Mouse (Mus musculus): ENCODE measurements around the gene Macrod1. TPM values are rescaled to one million over a fixed set of nuclear protein-coding genes. Genes with fewer than 3 reads are reported as not detected.

Macrod1 gene
- polyA plus RNA-seq, 1 experiment from 2014 or later: 5.3 TPM

GRCm38 (mm10) chr19:7125526-7126156, 69.0 kb downstream of the Macrod1 start:
- no peak for ATAC-seq (ENCODE audit: low FRiP score)
- peaks cover 51% of the 10 kb centered on the region for H3K4me1 ChIP-seq
- no peaks in the 10 kb centered on the region for H3K36me3 ChIP-seq (replicated peaks)
- no peaks in the 10 kb centered on the region for H3K9me3 ChIP-seq
- no peak overlapping the region for H3K4me2 ChIP-seq
- no peak overlapping the region for H3K4me3 ChIP-seq (replicated peaks)
- H3K9ac ChIP-seq: no peak overlapping the region
- H3K27me3 ChIP-seq: peaks cover 22% of the 10 kb centered on the region
- H3K27ac ChIP-seq: no peak overlapping the region
- 87% methylated on average over 4 of the region's 4 CpGs for WGBS

- Histone ChIP-seq H3K36me3 (replicated peaks) (no peaks in the 10 kb centered on the region), H3K4me2 (no peak overlapping the region), H3K9me3 (no peaks in the 10 kb centered on the region), H3K27me3 (peaks cover 27% of the 10 kb centered on the region), H3K4me3 (replicated peaks) (no peak overlapping the region), H3K9ac (no peak overlapping the region), H3K27ac (no peak overlapping the region), H3K4me1 (peaks cover 47% of the 10 kb centered on the region)
- WGBS: 85% methylated on average over 1 of the region's 1 CpGs
- ATAC-seq (ENCODE audit: low FRiP score): no peak
These were observed 69.6 kb downstream of the Macrod1 start for GRCm38 (mm10) chr19:7126209-7126608.

DNA sequence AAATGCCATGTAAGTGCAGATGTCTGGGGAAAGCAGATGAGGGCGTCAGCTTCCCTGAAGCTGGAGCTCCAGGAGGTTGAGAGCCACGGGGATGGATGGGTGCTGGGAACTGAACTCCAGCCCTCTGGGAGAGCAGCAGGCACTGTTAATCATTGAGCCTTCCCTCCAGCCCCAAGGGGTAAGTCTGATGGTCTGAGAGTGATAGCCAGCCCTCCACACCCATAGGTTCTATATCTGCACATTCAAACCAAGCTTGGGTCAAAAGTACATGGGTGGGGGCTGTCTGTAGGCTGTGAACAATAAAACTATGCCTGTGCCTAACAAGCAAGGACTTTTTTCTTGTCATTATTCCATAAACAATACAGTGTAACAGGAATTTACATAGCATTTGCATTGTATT, 70.3 kb downstream of the Macrod1 start:
- no peak overlapping the region for H3K27ac ChIP-seq
- H3K27me3 ChIP-seq: peaks cover 33% of the 10 kb centered on the region
- H3K4me1 ChIP-seq: peaks cover 46% of the 10 kb centered on the region
- no peaks in the 10 kb centered on the region for H3K9me3 ChIP-seq
- WGBS: 75% methylated on average over 2 of the region's 2 CpGs
- no peak overlapping the region for H3K9ac ChIP-seq
- no peaks in the 10 kb centered on the region for H3K36me3 ChIP-seq (replicated peaks)
- no peak for ATAC-seq (ENCODE audit: low FRiP score)
- H3K4me3 ChIP-seq (replicated peaks): no peak overlapping the region
- no peak overlapping the region for H3K4me2 ChIP-seq

- Histone ChIP-seq H3K36me3 (replicated peaks) (no peaks in the 10 kb centered on the region), H3K27ac (peak overlapping the region; percentile 54), H3K4me1 (peaks cover 43% of the 10 kb centered on the region), H3K4me3 (replicated peaks) (no peak overlapping the region), H3K27me3 (peaks cover 37% of the 10 kb centered on the region), H3K9ac (peak overlapping the region; percentile 38; the same call in 1 of the 2 replicates), H3K4me2 (no peak overlapping the region), H3K9me3 (no peaks in the 10 kb centered on the region)
- WGBS: 40% methylated on average over 19 of the region's 19 CpGs
- ATAC-seq (ENCODE audit: low FRiP score): peak; percentile 51
These were observed 72.2 kb downstream of the Macrod1 start for GRCm38 (mm10) chr19:7128551-7129475.

DNA sequence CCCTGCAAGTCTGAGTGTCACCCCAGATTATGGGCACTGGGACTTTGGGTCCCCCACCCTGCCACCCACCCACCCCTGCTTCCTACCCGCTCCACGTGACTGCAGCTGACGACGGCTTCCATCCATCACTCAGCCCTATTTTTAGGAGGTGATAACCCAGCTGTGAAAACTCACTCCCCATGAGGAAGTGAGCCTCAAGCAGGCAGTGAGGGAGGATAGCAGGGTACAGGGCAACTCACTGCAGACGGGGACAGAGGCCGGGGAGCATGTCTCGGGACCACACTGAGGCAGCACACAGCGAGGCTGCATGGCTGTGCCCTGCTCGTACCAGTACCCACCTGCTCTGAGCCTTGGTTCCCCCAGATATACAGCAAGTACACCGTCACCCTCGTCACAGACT, 73.7 kb downstream of the Macrod1 start:
- ATAC-seq (ENCODE audit: low FRiP score): no peak
- WGBS: 80% methylated on average over 11 of the region's 11 CpGs
- Histone ChIP-seq H3K4me1 (peaks cover 58% of the 10 kb centered on the region), H3K4me3 (replicated peaks) (no peak overlapping the region), H3K9ac (no peak overlapping the region), H3K36me3 (replicated peaks) (no peaks in the 10 kb centered on the region), H3K9me3 (no peaks in the 10 kb centered on the region), H3K27me3 (peaks cover 37% of the 10 kb centered on the region), H3K27ac (no peak overlapping the region), H3K4me2 (no peak overlapping the region)

DNA sequence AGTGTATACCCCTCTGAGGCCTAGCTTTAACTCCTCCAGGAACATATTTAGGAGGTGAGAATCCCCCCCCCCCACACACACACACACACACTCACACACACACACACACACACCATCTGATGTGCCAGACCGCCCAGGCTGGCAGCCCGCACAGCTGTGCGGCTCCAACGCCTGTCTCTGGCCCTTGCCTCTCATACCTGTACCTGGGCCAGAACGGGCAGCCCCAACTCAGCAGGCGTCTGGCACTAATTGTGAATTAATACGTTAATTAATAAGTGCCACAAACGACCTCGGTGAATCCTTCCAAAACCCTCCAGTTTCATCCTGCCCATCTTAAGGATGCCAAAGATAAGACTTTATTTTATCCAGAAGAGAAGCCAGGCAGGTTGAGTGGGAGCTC, 76.8 kb downstream of the Macrod1 start:
- 77% methylated on average over 9 of the region's 9 CpGs for WGBS
- peaks cover 85% of the 10 kb centered on the region for H3K4me1 ChIP-seq
- H3K4me2 ChIP-seq: no peak overlapping the region
- 0 out of 2 replicates have a peak overlapping the region, but pooled peaks have one; percentile 46 for H3K27ac ChIP-seq
- ATAC-seq (ENCODE audit: low FRiP score): no peak
- no peak overlapping the region for H3K9ac ChIP-seq
- H3K27me3 ChIP-seq: peaks cover 43% of the 10 kb centered on the region
- no peaks in the 10 kb centered on the region for H3K9me3 ChIP-seq
- no peaks in the 10 kb centered on the region for H3K36me3 ChIP-seq (replicated peaks)
- H3K4me3 ChIP-seq (replicated peaks): no peak overlapping the region

DNA sequence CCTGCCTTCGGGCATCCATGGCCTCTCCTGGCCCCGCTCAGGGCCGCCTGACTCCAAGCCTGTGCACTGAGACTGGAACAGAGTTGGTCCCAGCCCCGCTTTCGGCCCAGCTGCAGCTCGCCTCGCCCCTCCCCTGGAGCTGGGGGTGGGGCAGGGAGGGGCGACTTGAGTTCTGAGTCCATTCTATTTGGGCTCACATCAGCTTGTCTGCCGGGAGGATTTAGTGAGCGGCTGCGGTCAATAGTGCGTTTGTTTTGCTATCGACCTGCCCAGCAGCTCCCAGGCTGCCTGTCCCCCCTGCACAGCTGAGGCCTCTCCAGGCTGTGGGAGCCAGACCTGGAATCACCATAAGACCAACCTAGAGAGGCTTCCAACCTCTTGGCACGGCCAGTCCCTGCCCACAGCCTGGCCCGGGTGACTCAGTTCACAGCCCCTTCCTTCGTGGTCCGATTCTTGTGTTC, 78.1 kb downstream of the Macrod1 start:
- no peak overlapping the region for H3K9ac ChIP-seq
- H3K36me3 ChIP-seq (replicated peaks): no peaks in the 10 kb centered on the region
- H3K4me1 ChIP-seq: peaks cover 84% of the 10 kb centered on the region
- H3K27ac ChIP-seq: peak overlapping the region; percentile 79
- no peak overlapping the region; the same call in 1 of the 2 replicates for H3K4me3 ChIP-seq (replicated peaks)
- ATAC-seq (ENCODE audit: low FRiP score): peak; percentile 60; the same call in 1 of the 2 replicates
- H3K27me3 ChIP-seq: peaks cover 41% of the 10 kb centered on the region
- H3K4me2 ChIP-seq: peak overlapping the region; percentile 27; the same call in 1 of the 2 replicates
- WGBS: 10% methylated on average over 17 of the region's 17 CpGs
- no peaks in the 10 kb centered on the region for H3K9me3 ChIP-seq

GRCm38 (mm10) chr19:7135525-7135924, 78.9 kb downstream of the Macrod1 start:
- Histone ChIP-seq H3K27ac (peak overlapping the region; percentile 79), H3K9ac (no peak overlapping the region), H3K36me3 (replicated peaks) (no peaks in the 10 kb centered on the region), H3K4me1 (peaks cover 84% of the 10 kb centered on the region), H3K4me3 (replicated peaks) (no peak overlapping the region), H3K9me3 (no peaks in the 10 kb centered on the region), H3K27me3 (peaks cover 36% of the 10 kb centered on the region), H3K4me2 (0 out of 2 replicates have a peak overlapping the region, but pooled peaks have one; percentile 17)
- 7% methylated on average over 9 of the region's 9 CpGs for WGBS
- peak; percentile 31 for ATAC-seq (ENCODE audit: low FRiP score)

DNA sequence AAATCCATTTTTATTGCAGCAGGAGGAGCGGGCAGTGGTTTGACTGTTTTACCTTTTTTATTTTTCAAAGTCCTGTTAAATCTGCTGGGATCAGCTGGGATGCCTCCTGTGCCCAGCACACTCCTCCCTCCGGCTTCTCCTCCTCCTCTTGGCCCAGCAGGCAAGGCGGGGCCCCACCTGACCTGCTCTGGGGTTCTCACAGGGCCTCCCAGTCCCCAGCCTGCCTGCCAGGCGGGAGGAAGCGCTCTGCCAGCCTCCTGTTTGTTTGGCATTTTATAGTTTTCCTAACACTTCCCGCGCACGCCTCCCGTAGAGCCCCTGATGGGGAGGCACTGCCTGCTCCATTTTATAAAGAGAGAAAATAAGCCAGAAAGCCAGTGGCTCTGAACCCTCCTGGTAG, 79.4 kb downstream of the Macrod1 start:
- Histone ChIP-seq H3K27me3 (peaks cover 33% of the 10 kb centered on the region), H3K4me3 (replicated peaks) (no peak overlapping the region), H3K27ac (peak overlapping the region; percentile 79), H3K36me3 (replicated peaks) (no peaks in the 10 kb centered on the region), H3K4me1 (peaks cover 89% of the 10 kb centered on the region), H3K9ac (no peak overlapping the region), H3K4me2 (no peak overlapping the region; the same call in 1 of the 2 replicates), H3K9me3 (no peaks in the 10 kb centered on the region)
- WGBS: 9% methylated on average over 9 of the region's 9 CpGs
- no peak; the same call in 1 of the 2 replicates for ATAC-seq (ENCODE audit: low FRiP score)

GRCm38 (mm10) chr19:7136714-7137498, 80.3 kb downstream of the Macrod1 start:
- Histone ChIP-seq H3K36me3 (replicated peaks) (no peaks in the 10 kb centered on the region), H3K9ac (no peak overlapping the region), H3K4me3 (replicated peaks) (no peak overlapping the region), H3K4me2 (no peak overlapping the region), H3K27me3 (peaks cover 29% of the 10 kb centered on the region), H3K9me3 (no peaks in the 10 kb centered on the region), H3K4me1 (peaks cover 93% of the 10 kb centered on the region), H3K27ac (peak overlapping the region; percentile 79; the same call in 1 of the 2 replicates)
- 42% methylated on average over 14 of the region's 14 CpGs for WGBS
- ATAC-seq (ENCODE audit: low FRiP score): no peak

- Histone ChIP-seq H3K4me3 (replicated peaks) (no peak overlapping the region), H3K27ac (peak overlapping the region; percentile 61), H3K9me3 (no peaks in the 10 kb centered on the region), H3K4me2 (no peak overlapping the region), H3K9ac (0 out of 2 replicates have a peak overlapping the region, but pooled peaks have one; percentile 21), H3K4me1 (peaks cover 99% of the 10 kb centered on the region), H3K27me3 (peaks cover 31% of the 10 kb centered on the region; the same call in 1 of the 2 replicates), H3K36me3 (replicated peaks) (no peaks in the 10 kb centered on the region)
- 52% methylated on average over 14 of the region's 14 CpGs for WGBS
- no peak for ATAC-seq (ENCODE audit: low FRiP score)
These were observed 81.7 kb downstream of the Macrod1 start for GRCm38 (mm10) chr19:7138327-7138726.
